Mouse (Mus musculus): ENCODE data around the gene Zcchc7. TPM values are rescaled to one million over a fixed set of nuclear protein-coding genes. Genes with fewer than 3 reads are reported as not detected.

Gene Zcchc7
- polyA plus RNA-seq, 1 experiment from 2014 or later: 30.7 TPM

DNA sequence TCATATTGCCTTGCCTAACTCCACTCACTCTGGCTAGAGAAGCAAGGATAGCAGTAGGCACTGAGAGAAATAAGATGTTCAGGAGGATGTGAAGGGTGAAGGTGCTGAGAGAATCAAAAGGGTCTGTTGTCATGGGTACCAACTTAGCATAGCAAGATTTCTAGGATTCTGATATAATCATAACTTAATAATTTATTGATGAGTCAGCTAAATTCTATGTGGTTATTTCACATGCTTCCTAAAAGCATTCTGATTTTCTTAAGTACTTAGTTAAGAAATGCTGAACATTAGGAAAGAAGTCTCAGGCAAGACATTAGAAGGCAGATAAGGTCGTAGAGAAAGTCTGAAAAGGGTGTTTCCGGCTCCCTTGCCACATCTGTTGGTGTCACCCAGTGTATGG lies 172.3 kb downstream of the Zcchc7 start:
- no peaks in the 10 kb centered on the region for H3K4me1 ChIP-seq (ENCODE audit: insufficient read depth, low read length)
- WGBS: 76% methylated on average over 2 of the region's 2 CpGs
- H3K27ac ChIP-seq (ENCODE audit: low read length): no peak overlapping the region
- H3K36me3 ChIP-seq (ENCODE audit: insufficient read depth, low read length): peaks cover 27% of the 10 kb centered on the region
- no peaks in the 10 kb centered on the region for H3K27me3 ChIP-seq (ENCODE audit: insufficient read depth, low read length)
- H3K4me2 ChIP-seq (replicated peaks; ENCODE audit: low read depth, low read length): no peak overlapping the region
- no peaks in the 10 kb centered on the region for H3K9me3 ChIP-seq (ENCODE audit: low read length)
- ATAC-seq (ENCODE audit: low FRiP score, low TSS enrichment): no peak
- no peak overlapping the region for H3K9ac ChIP-seq (replicated peaks; ENCODE audit: low read length)
- H3K4me3 ChIP-seq (ENCODE audit: low read length): no peak overlapping the region

- 91% methylated on average over 3 of the region's 3 CpGs for WGBS
- no peaks in the 10 kb centered on the region for H3K9me3 ChIP-seq (ENCODE audit: low read length)
- no peak overlapping the region for H3K4me2 ChIP-seq (replicated peaks; ENCODE audit: low read depth, low read length)
- H3K36me3 ChIP-seq (ENCODE audit: insufficient read depth, low read length): peaks cover 34% of the 10 kb centered on the region
- H3K4me3 ChIP-seq (ENCODE audit: low read length): no peak overlapping the region
- H3K27me3 ChIP-seq (ENCODE audit: insufficient read depth, low read length): no peaks in the 10 kb centered on the region
- H3K9ac ChIP-seq (replicated peaks; ENCODE audit: low read length): no peak overlapping the region
- no peak overlapping the region for H3K27ac ChIP-seq (ENCODE audit: low read length)
- no peak for ATAC-seq (ENCODE audit: low FRiP score, low TSS enrichment)
- no peaks in the 10 kb centered on the region for H3K4me1 ChIP-seq (ENCODE audit: insufficient read depth, low read length)
Observed at GRCm38 (mm10) chr4:44928790-44929189, 173.1 kb downstream of the Zcchc7 start.

DNA sequence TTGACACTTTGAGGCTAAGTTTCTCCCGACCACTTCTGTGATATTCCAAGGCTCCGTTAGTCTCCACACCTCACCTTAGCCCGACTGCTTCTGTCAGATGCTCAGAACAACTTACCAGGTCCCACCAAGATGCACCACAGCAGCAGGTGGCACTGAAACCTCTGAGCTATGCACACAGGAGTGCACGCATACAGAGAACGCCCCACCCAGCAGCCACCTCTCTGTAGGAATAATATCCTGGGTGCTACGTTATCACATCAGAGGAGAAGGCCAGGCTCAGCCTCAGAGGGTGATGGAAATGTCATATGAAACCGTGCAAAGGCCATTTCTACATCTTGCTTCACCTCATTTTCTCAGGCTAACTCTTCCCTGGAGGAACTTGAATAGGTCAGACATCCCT lies 174.7 kb downstream of the Zcchc7 start:
- Histone ChIP-seq H3K9me3 (ENCODE audit: low read length) (no peaks in the 10 kb centered on the region), H3K36me3 (ENCODE audit: insufficient read depth, low read length) (peaks cover 34% of the 10 kb centered on the region), H3K4me1 (ENCODE audit: insufficient read depth, low read length) (no peaks in the 10 kb centered on the region), H3K4me3 (ENCODE audit: low read length) (no peak overlapping the region), H3K27me3 (ENCODE audit: insufficient read depth, low read length) (no peaks in the 10 kb centered on the region), H3K27ac (ENCODE audit: low read length) (no peak overlapping the region), H3K4me2 (replicated peaks; ENCODE audit: low read depth, low read length) (no peak overlapping the region), H3K9ac (replicated peaks; ENCODE audit: low read length) (no peak overlapping the region)
- WGBS: 95% methylated on average over 7 of the region's 7 CpGs
- ATAC-seq (ENCODE audit: low FRiP score, low TSS enrichment): no peak

DNA sequence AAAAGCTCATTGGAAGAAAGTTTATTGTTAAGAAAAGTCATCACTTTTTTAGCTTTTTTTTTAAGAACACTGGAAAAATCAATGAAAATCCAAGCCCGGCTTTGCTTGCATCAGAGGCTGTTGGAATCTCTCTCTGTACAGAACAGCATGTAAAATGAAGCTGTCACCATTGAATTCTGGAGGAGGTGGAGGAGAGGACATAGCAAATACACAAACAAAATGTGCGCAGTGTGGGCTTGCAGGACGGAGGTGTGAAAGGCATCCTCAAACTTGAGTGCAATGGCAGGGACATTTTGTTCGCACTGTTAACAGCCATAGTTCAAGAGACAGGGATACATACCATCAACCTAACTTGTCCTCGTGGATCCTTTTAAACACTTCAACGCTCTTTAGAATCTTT lies 176.1 kb downstream of the Zcchc7 start:
- Histone ChIP-seq H3K27me3 (ENCODE audit: insufficient read depth, low read length) (no peaks in the 10 kb centered on the region), H3K4me1 (ENCODE audit: insufficient read depth, low read length) (no peaks in the 10 kb centered on the region), H3K27ac (ENCODE audit: low read length) (no peak overlapping the region), H3K9me3 (ENCODE audit: low read length) (no peaks in the 10 kb centered on the region), H3K4me2 (replicated peaks; ENCODE audit: low read depth, low read length) (no peak overlapping the region), H3K36me3 (ENCODE audit: insufficient read depth, low read length) (peaks cover 26% of the 10 kb centered on the region), H3K9ac (replicated peaks; ENCODE audit: low read length) (no peak overlapping the region), H3K4me3 (ENCODE audit: low read length) (no peak overlapping the region)
- WGBS: 90% methylated on average over 6 of the region's 6 CpGs
- ATAC-seq (ENCODE audit: low FRiP score, low TSS enrichment): no peak

GRCm38 (mm10) chr4:44938359-44939340 lies 183.0 kb downstream of the Zcchc7 start:
- Histone ChIP-seq H3K27me3 (ENCODE audit: insufficient read depth, low read length) (no peaks in the 10 kb centered on the region), H3K4me2 (replicated peaks; ENCODE audit: low read depth, low read length) (no peak overlapping the region), H3K27ac (ENCODE audit: low read length) (no peak overlapping the region), H3K4me1 (ENCODE audit: insufficient read depth, low read length) (peaks cover 9% of the 10 kb centered on the region; the same call in 1 of the 2 replicates), H3K9ac (replicated peaks; ENCODE audit: low read length) (no peak overlapping the region), H3K36me3 (ENCODE audit: insufficient read depth, low read length) (peaks cover under 1% of the 10 kb centered on the region; the same call in 1 of the 2 replicates), H3K9me3 (ENCODE audit: low read length) (no peaks in the 10 kb centered on the region), H3K4me3 (ENCODE audit: low read length) (no peak overlapping the region)
- ATAC-seq (ENCODE audit: low FRiP score, low TSS enrichment): 0 out of 2 replicates have a peak, but pooled peaks have one; percentile 37
- 62% methylated on average over 8 of the region's 8 CpGs for WGBS

GRCm38 (mm10) chr4:44939576-44940249 lies 184.0 kb downstream of the Zcchc7 start:
- Histone ChIP-seq H3K27me3 (ENCODE audit: insufficient read depth, low read length) (no peaks in the 10 kb centered on the region), H3K4me2 (replicated peaks; ENCODE audit: low read depth, low read length) (no peak overlapping the region), H3K4me3 (ENCODE audit: low read length) (no peak overlapping the region), H3K27ac (ENCODE audit: low read length) (no peak overlapping the region), H3K36me3 (ENCODE audit: insufficient read depth, low read length) (no peaks in the 10 kb centered on the region), H3K4me1 (ENCODE audit: insufficient read depth, low read length) (peaks cover 9% of the 10 kb centered on the region; the same call in 1 of the 2 replicates), H3K9ac (replicated peaks; ENCODE audit: low read length) (no peak overlapping the region), H3K9me3 (ENCODE audit: low read length) (no peaks in the 10 kb centered on the region)
- 82% methylated on average over 14 of the region's 14 CpGs for WGBS
- no peak for ATAC-seq (ENCODE audit: low FRiP score, low TSS enrichment)

DNA sequence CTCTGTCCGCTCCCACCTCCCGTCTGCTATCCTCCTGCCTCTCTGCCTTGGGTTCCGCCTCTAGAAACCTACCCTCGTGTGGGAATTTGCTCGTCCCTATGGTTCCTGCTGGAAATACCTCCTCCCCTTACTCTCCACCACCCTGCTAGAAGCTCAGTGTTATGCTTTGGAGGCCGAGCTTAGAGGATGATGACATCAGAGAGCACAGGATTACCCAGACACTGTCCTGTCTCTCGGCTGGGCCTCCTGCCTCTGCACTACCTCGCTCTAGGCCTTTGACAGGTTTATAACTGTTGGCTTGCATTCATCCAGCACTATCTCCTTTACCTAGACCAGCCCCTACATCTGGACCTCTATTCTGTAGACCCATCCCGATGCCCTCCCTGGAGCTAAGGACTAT lies 184.6 kb downstream of the Zcchc7 start:
- Histone ChIP-seq H3K4me2 (replicated peaks; ENCODE audit: low read depth, low read length) (no peak overlapping the region), H3K27ac (ENCODE audit: low read length) (no peak overlapping the region), H3K4me3 (ENCODE audit: low read length) (no peak overlapping the region), H3K4me1 (ENCODE audit: insufficient read depth, low read length) (peaks cover 9% of the 10 kb centered on the region; the same call in 1 of the 2 replicates), H3K9ac (replicated peaks; ENCODE audit: low read length) (no peak overlapping the region), H3K36me3 (ENCODE audit: insufficient read depth, low read length) (no peaks in the 10 kb centered on the region), H3K9me3 (ENCODE audit: low read length) (no peaks in the 10 kb centered on the region), H3K27me3 (ENCODE audit: insufficient read depth, low read length) (no peaks in the 10 kb centered on the region)
- no peak for ATAC-seq (ENCODE audit: low FRiP score, low TSS enrichment)
- WGBS: 70% methylated on average over 9 of the region's 9 CpGs

GRCm38 (mm10) chr4:44942237-44942636 lies 186.6 kb downstream of the Zcchc7 start:
- Histone ChIP-seq H3K9ac (replicated peaks; ENCODE audit: low read length) (no peak overlapping the region), H3K4me3 (ENCODE audit: low read length) (no peak overlapping the region), H3K4me1 (ENCODE audit: insufficient read depth, low read length) (peaks cover 9% of the 10 kb centered on the region; the same call in 1 of the 2 replicates), H3K9me3 (ENCODE audit: low read length) (no peaks in the 10 kb centered on the region), H3K27ac (ENCODE audit: low read length) (no peak overlapping the region), H3K27me3 (ENCODE audit: insufficient read depth, low read length) (no peaks in the 10 kb centered on the region), H3K4me2 (replicated peaks; ENCODE audit: low read depth, low read length) (no peak overlapping the region), H3K36me3 (ENCODE audit: insufficient read depth, low read length) (no peaks in the 10 kb centered on the region)
- WGBS: 82% methylated on average over 1 of the region's 1 CpGs
- no peak for ATAC-seq (ENCODE audit: low FRiP score, low TSS enrichment)

- Histone ChIP-seq H3K27ac (ENCODE audit: low read length) (peak overlapping the region; percentile 29; the same call in 1 of the 2 replicates), H3K4me3 (ENCODE audit: low read length) (no peak overlapping the region), H3K9me3 (ENCODE audit: low read length) (no peaks in the 10 kb centered on the region), H3K36me3 (ENCODE audit: insufficient read depth, low read length) (no peaks in the 10 kb centered on the region), H3K4me2 (replicated peaks; ENCODE audit: low read depth, low read length) (no peak overlapping the region), H3K27me3 (ENCODE audit: insufficient read depth, low read length) (no peaks in the 10 kb centered on the region), H3K4me1 (ENCODE audit: insufficient read depth, low read length) (peaks cover 6% of the 10 kb centered on the region; the same call in 1 of the 2 replicates), H3K9ac (replicated peaks; ENCODE audit: low read length) (no peak overlapping the region)
- ATAC-seq (ENCODE audit: low FRiP score, low TSS enrichment): no peak
- WGBS: 58% methylated on average over 6 of the region's 6 CpGs
Observed at GRCm38 (mm10) chr4:44943480-44943879, 187.8 kb downstream of the Zcchc7 start.
